Mouse (Mus musculus) heart, postnatal 25 days (tissue): Measurements from ENCODE around the gene Pole2. TPM values are rescaled to one million over a fixed set of nuclear protein-coding genes. Genes with fewer than 3 reads are reported as not detected.

Experiments used
- DNase-seq: peaks from one replicate; pipeline ENCODE4 v3.0.0; 2022; ENCODE audit warnings: low spot score
- intact Hi-C: fragments of 180-260 bp; cut with DNase I; formaldehyde crosslinking; loops from one replicate; pipeline ENCODE4 v1.15.1; 2025
- total RNA-seq, 2 experiments: library from RNA; stranded (reverse); gene quantifications; 2 replicates each; pipeline ENCODE4 v1.2.3; 2021

The Pole2 gene
- total RNA-seq, 2 experiments from 2014 or later, result 0.98 to 1.2 TPM

DNA sequence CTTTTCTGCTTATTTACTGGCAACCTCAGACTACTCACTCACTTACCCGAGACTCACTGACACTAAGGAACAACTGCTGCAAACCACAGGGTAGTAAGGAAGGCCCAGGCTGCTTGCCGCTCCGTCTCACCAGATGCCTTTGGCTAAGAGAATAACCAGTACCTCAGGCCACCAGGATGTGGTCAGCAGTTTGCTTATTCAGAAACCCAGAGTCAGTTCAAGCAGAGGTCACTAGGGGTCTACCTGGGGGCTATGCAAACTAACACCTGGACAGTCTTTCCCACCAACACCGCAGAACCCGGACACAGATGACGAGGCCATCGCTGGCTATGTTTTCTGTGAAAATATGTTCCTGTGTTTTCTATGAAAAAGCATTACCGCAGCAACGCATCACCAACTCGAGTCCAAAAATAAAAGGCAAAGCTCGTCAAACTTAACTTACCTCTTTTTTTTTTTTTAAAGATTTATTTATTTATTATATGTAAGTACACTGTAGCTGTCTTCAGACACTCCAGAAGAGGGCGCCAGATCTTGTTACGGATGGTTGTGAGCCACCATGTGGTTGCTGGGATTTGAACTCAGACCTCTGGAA is 14.7 kb downstream of the Pole2 start:
- intact Hi-C loops, result no loop called here
- DNase-seq, result no peak

DNA sequence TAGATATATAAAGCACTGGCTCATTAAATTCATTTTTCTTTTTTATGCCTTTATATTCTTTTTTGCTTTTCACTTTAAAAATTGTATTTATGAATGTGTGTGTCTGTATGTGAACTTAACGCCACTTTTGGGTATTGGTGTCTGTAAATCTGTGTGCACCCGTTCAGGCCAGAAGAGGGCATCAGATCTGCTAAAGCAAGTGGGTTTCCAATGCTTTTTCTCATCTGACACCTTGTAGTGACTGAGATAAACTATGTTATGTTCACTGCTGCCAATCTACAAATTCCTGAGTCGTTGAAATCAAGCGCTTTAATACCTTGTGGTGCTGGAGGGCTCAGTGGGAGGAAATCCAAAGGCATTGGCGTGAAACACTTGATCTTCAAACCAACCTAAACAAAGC is 16.9 kb downstream of the Pole2 start:
- intact Hi-C loops, result no loop called here
- DNase-seq, result no peak

DNA sequence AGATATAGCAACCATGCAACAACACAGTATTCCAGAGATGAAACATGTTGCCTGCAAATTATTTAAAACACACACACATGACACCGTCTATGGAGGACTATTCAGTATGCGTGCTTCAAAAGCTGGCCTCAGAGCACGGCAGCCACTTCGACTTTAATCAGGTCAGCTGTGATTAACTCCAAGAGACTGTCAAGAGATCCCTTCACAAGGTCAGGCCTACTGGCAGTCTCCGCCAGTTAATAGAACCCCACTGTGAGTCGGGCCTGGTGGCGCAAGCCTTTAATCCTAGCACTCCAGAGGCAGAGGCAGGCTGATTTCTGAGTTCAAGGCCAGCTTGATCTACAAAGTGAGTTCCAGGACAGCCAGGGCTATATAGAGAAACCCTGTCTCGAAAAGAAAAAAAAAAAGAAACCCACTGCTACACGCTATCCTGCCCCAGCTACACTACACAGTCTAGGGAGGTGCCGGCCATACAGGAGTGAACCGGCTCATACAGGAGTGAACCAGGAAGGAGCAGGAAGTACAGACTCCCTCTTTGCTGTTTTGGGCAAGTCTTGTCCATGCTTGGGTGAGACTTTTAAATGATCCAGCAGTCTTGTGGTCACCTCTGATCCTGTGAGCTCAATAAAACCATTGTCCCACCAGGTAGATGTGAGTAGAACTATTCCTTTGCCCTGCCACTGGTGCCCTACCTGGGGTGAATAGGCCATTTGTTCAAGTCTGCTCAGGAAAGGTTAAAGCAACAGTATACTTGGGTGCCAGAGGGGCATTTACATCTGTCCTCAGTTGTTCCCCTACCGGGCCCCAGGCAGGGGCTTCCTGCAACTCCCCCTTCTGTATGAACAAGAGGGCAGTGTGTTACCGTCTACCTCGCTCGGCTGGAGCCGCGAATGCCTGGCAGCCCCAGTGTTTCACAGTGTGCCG is 17.7 kb downstream of the Pole2 start:
- DNase-seq, result no peak
- intact Hi-C loops, result no loop called here

DNA sequence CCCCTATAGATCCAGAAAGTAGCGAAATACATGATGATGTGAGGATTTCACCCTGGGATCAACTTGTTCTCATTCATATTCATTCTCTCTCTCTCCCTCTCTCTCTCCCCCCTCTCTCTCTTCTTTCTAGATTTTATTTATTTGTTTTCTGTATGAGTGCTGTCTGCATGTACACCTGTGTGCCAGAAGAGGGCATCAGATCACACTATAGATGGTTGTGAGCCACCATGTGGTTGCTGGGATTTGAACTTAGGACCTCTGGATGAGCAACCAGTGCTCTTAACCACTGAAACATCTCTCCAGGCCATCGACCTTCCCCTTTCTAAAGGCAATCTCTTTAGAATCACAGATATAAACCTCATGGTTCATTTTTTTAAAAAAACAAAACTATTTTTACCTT is 19.5 kb downstream of the Pole2 start:
- DNase-seq, result no peak
- intact Hi-C loops, result no loop called here

DNA sequence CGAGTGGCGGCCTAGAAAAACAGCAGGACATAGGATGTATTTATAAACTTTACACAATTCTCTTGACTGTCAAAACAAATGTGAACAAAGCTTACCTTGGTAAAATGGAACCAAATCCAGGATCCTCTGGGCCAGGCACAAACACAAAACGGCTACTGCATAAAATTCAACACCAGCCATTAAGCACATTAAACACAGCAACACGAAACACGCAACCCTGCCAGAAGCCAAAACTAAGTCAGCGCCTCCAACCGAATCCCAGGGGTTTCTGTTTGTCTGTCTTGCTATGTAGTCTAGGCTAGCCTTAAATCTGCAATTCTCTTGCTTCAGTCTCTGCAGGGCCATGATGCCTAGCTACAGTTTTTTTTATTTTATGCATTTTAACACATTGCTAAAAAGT is 20.1 kb downstream of the Pole2 start:
- DNase-seq, result no peak
- intact Hi-C loops, result no loop called here

DNA sequence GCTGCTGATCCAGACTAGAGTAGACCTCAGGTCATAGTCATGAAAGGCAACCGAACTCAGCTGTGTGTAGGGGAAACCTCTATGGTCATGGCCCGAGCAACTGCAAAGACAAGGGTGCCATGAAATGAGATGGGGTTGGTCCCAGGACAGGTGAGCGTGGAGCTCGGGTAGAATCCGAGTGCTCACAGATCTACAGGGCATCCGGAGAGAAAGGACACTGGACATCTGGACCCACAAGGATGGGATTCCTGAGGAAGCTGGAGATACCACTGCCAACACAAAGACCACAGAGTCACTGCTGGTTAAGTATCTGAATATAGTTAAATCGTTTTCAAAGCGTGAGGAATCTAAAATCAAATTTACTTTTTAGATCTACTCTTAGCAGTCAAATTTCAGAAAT is 20.6 kb downstream of the Pole2 start:
- no peak for DNase-seq
- intact Hi-C loops, result no loop called here

DNA sequence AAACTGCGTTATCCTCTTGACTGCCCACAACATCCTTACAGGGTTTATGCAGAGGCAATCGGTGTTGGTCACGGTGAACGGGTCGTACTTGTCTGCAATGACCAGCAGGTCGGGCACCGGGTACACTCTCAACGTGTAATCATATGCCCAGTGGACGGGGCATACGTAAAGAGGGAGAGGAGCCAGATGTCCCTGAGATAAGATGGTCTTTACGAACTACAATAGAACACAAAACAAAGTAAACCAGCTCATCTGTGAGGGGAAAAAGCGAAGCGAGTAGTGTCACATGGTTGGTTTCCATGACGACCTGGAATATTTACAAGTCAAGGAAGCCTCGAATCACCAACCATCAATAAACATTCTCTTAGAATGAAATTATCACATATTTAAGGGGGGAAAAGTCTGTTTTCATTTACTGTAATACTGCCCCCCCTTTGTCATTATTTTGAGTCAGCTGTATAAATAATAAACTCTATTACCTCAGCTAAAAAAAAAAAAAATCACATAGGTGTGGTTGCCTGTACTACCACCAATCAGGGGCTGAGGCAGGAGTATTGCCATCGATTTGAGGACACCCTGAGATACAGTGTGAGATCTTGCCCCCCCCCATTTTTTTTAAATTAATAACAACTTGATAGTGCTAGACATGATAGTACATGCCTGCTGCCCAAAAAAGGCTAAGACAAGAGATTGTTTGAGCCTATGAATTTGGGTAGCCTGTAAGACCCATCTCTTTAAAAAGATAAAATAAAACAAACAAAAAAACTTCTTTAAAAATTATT is 23.8 kb downstream of the Pole2 start, which contains the start of gene Gm49384:
Gm49384 (minus strand) TSS at position 216 of the 782 bp plus-strand sequence.
- no peak for DNase-seq
- intact Hi-C loops, result no loop called here

DNA sequence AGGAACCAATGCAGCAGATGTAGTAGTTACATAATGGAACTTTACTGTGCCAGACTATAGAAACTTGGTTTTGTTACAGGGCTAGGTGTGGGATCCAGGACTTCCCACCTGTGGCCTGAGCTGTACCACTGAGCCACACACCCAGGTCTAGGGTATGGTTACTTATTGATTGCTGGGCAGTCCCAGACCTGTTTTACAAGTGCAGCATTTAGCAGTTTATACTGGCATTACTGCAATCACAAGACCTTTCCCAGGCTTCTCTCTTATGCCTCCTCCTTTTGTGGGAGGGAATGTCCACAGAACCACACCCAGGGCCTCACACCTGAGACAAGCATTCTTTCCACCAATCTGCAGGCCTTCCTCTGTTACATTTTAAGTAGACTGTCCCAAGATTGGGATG is 29.0 kb downstream of the Pole2 start:
- DNase-seq, result no peak
- intact Hi-C loops, result loop anchor here (5.0 kb wide), 1 partner anchor 98 kb away; the partner anchor contains the start of gene Klhdc2

DNA sequence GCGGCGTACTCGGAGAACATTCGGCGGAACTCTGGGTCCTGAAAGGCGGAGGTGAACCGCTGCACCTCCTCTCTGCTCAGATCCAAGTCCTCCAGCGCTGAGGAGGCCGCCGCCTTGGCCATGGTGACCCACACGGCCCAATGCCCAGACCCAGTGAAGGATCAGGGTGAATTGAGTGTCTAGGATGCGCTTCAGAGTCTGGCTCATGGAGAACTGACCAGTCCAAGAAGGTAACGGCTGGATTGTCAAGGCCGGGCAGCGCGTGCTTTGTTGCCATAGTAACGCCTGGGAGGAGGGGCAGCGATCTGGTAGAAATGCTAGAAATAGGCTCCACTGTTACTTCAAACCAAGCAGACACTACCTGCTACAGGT is 29.8 kb downstream of the Pole2 start, which contains the start of gene Dnaaf2:
Dnaaf2 (minus strand) TSS at position 266 of the 372 bp plus-strand sequence.
- intact Hi-C loops, result loop anchor here (5.0 kb wide), 1 partner anchor 99 kb away; the partner anchor contains the start of gene Klhdc2
- no peak for DNase-seq

DNA sequence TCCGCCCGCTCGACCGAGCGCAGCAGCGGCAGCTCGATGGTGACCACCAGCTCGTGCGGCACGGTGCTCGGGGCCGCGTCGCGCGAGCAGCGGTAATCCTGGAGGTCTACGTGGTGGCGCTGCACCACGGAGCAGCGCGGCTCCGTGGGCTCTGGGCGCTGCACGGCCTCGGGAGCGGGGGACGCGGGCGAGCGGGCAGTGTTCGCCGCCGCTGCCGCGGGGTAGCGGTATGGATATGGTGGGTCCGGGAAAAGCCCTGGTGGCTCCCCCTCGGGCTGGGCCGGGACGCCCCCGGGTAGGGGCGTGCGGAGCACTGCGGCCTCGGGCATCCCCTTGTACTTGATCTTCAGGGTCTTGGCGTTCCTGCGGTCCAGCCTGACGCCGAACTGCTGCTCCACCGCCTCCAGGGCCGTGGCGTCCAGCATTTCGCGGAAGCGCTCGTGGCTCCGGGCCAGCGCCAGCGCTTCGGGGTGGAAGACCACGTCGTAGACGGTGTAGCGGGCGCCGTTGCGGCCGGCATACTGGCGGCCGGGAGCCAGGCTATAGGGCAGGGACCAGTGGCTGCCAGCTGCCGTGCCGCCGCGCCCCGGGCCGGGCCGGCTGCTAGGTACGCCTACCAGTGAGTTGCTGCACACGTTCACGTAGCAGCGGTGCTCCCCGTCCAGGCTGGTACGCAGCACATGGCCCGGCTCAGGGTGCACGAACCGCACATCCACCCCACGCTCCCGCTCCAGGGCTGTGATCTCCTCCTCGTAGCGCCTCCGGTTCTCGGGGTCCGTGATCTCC is 30.4 kb downstream of the Pole2 start:
- intact Hi-C loops, result loop anchor here (5.0 kb wide), 1 partner anchor 100 kb away; the partner anchor contains the start of gene Klhdc2

DNA sequence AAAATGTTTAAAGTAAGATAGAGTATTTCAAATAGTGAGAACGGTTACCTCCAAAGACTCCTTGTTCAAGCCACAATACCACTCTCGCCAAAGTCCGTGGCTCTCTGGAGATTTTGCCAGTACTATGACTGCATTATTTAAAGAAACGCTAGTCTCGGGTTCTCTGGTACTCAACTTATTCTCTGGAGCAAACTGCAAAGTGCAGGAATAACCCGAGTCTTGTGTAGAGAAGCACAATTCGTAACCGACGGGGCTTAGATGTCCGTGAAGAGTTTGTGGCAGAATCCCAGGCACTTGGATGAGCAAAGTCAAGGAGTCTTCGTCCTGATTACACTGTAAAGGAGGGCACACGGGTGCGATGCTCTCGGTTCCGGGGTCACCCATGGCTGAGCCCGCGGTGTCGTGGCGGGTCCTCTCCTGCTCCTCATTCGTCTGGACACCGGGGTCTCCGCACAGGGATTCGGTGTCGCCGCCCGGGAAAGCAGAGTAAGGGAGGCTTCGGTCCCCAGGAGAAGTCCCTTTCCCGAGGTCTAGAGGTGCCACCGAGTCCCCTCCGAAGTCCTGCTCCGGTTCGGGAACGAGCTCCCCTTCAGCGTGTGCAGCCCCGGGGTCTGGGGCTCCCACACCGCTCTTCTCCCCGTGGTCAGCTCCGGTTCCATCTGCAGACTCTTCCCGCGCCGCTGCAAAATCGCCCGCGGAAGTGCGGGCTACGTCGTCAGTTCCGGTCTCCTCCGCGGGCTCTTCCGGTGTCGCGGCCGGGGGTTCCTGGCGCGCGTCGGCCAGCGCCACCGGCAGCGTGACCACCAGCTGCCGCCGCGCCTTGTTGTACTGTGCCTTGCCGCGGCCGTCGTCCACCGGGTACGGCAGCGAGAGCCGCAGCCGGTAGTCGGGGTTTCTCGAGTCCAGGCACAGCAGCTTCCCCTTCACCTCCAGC is 31.3 kb downstream of the Pole2 start, which contains the start of gene Gm49383:
Gm49383 (minus strand) TSS at position 661 of the 934 bp plus-strand sequence.
- peak; percentile 44 for DNase-seq
- intact Hi-C loops, result loop anchor here (5.0 kb wide), 1 partner anchor 101 kb away; the partner anchor contains the start of gene Klhdc2

More for the DNA sequence above, 30.4 kb downstream of the Pole2 start:
- peak; percentile 27 for DNase-seq

DNA sequence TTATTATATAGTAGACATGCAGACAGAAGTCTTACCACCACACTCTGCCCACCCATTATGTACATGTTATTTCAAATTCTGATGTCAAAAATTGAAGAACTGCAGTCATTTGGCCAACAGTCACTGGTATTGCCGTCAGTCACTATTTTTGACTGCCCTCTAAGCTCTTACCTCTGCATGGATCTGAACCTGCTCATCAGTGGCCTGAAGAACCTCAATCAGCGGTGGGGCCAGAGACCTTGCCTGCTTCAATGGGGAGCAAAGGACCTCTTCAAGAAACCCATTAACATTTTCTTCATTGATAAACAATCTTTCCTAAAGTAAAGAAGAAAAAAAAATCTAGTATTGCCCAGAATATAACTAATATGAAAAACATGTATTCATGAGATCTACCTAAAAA is 35.4 kb downstream of the Pole2 start:
- intact Hi-C loops, result no loop called here
- no peak for DNase-seq

DNA sequence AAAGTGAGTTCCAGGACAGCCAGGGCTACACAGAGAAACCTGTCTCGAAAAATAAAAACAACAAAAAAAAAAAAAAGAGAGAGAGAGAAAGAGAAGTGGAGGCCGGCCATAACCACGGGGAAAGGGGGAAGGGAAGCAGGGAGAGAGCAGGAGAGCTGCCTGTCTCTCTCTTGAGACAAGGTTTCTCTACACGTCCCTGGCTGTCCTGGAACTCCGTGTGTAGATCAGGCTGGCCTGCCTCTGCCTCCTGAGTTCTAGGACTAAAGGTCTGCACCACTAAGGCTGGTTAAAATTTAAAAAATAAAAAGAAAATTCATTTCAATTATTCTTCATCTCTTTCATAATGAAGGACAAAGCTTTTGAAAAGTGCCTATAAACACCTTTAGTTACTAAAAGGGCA is 36.6 kb downstream of the Pole2 start:
- intact Hi-C loops, result no loop called here
- no peak for DNase-seq

DNA sequence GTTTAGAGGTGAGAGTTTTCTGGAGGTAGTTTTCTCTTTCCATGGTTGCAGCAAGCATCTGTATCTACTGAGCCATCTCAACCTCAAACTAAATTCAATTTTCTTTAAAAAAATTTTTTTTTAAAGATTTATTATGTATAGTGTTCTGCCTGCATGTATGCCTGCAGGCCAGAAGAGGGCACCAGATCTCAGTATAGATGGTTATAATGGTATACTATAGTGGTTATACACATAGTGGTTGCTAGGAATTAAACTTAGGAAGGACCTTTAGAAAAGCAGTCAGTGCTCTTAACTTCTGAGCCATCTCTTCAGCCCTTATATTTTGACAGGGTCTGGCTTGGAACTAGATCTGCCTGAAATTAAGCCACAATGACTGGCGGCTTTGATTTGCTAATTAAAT is 37.5 kb downstream of the Pole2 start:
- intact Hi-C loops, result no loop called here
- DNase-seq, result no peak

DNA sequence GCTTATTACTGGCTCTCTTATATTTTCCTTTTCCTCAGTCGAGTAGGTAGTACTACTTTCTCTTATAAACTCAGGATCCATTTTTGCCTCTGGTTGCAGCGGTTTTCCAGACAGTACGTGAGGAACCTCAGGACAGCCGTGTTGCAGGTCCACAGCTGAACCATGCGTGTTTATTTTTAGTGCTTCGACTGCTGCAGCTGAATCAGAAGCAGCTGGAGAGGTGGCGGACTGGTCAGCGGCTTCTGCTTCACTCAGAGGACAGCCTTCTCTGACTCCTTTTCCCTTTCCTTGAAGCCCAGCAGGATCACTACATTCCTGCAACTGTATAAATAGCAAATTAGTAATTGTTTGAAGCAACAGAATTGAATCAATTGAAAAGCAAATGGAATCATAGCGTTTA is 37.9 kb downstream of the Pole2 start:
- intact Hi-C loops, result no loop called here

DNA sequence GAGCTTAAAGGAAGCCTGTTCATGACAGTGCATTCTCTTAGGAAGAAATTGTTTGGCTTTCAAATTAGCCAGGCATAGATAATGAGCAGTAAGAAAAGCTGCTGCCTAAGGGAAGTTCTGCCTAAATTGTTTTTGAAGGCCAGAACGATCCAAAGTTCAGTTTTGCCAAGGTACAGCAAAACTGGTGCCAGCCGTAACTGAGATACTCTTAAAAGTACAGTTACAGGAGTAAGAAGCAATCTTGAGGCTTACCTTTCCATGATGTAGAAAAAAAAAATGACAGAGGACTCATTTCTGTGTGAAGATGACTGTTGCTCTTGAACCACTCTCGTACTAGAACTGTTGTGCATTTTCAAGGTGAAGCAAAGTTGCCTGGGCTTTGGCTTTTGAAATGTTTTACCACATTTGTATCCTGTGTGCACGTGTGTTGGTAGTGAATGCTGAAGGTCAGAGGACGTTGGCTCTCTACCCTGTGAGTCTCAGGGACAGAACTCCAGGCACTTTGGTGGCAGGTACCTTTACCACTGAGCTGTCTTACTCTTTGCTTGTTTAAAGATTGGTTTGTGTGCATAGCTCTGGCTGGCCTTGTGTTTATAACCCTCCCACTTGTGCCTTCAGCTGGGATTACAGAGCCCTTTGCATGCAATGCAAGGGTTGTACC is 41.1 kb downstream of the Pole2 start:
- intact Hi-C loops, result no loop called here
- DNase-seq, result no peak

More for the DNA sequence above, 37.9 kb downstream of the Pole2 start:
- DNase-seq, result no peak

DNA sequence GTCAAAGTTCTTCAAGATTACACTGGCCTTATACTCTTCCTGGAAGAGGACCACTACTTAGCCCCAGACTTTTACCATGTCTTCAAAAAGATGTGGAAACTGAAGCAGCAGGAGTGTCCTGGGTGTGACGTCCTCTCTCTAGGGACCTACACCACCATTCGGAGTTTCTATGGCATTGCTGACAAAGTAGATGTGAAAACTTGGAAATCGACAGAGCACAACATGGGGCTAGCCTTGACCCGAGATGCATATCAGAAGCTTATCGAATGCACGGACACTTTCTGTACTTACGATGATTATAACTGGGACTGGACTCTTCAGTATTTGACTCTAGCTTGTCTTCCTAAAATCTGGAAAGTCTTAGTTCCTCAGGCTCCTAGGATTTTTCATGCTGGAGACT is 42.6 kb downstream of the Pole2 start:
- intact Hi-C loops, result no loop called here
- DNase-seq, result no peak
